In genomic region chr11:118366108-118366507, GRCm38 (mm10) we compare ENCODE assay signal across 12 mouse cellular contexts. TPM values are rescaled to one million over a fixed set of nuclear protein-coding genes. Genes with fewer than 3 reads are reported as not detected.
DNase-seq lines count a peak whose midpoint lies in the region; ATAC-seq lines count a peak whose summit lies in the region.
"Had no signal": no experiment of that assay in that cellular context is flagged by ENCODE, and none has a peak within 500 bp of the region (broad histone marks: within the 10 kb centered on the region; RNA-seq: fewer than 3 reads in every experiment).

No protein-coding gene starts in this region.

- no peak for DNase-seq in heart, adult 8-10 months (ENCODE audit: low spot score)
- DNase-seq in urinary bladder, postnatal 14 days (ENCODE audit: low spot score), result peak; percentile 22
- DNase-seq in urinary bladder, adult 18-20 months (ENCODE audit: low spot score in 2 of 2), result no peak
- DNase-seq in heart, postnatal 4 days, result peak; percentile 13
- DNase-seq in urinary bladder, postnatal 25 days (ENCODE audit: low spot score), result peak; percentile 3
- no peak for DNase-seq in B cell, adult 2 months
- no peak for DNase-seq in frontal cortex, adult 2 months (ENCODE audit: extremely low spot score in 1 of 2, low spot score in 1 of 2)
- DNase-seq: kidney, postnatal 4 days; liver, postnatal 0 days; midbrain, embryonic 14.5 days had no signal

- H3K27ac ChIP-seq in heart, embryonic 13.5 days (replicated peaks), result peak overlapping the region; percentile 67; the same call in 1 of the 2 replicates
- H3K27ac ChIP-seq: neural tube, embryonic 15.5 days had no signal

- 0 out of 2 replicates have a peak, but pooled peaks cover 3% of the 10 kb centered on the region for H3K27me3 ChIP-seq in heart, embryonic 13.5 days (replicated peaks)
- H3K27me3 ChIP-seq: neural tube, embryonic 15.5 days had no signal

- H3K4me1 ChIP-seq in heart, embryonic 13.5 days, result peaks cover 51% of the 10 kb centered on the region

- H3K4me2 ChIP-seq in heart, embryonic 13.5 days, result no peak overlapping the region
- H3K4me2 ChIP-seq: neural tube, embryonic 15.5 days had no signal

- H3K4me3 ChIP-seq in heart, embryonic 13.5 days, result no peak overlapping the region
- H3K4me3 ChIP-seq: neural tube, embryonic 15.5 days had no signal

- ATAC-seq in heart, embryonic 13.5 days (ENCODE audit: extremely low read depth, insufficient number of reproducible peaks, low FRiP score, low TSS enrichment), result no peak
- ATAC-seq: liver, postnatal 0 days had no signal

- H3K9ac ChIP-seq in heart, embryonic 13.5 days, result no peak overlapping the region
- H3K9ac ChIP-seq: liver, postnatal 0 days; neural tube, embryonic 15.5 days had no signal

- H3K36me3 ChIP-seq in heart, embryonic 13.5 days, result no peaks in the 10 kb centered on the region
- H3K36me3 ChIP-seq: neural tube, embryonic 15.5 days had no signal

- WGBS in heart, embryonic 13.5 days, result 32% methylated on average over 3 of the region's 3 CpGs

- no peaks in the 10 kb centered on the region for H3K9me3 ChIP-seq in heart, embryonic 13.5 days
- H3K9me3 ChIP-seq: neural tube, embryonic 15.5 days had no signal

RNA-seq across cellular contexts. Expression of gene Timp2, which starts 10.6 kb away (rescaled TPM):
- 61.0 and 63.6 TPM in 2 replicates for polyA plus RNA-seq in heart, embryonic 13.5 days (2015; fragmentation: Nextera tagmentation; extraction: Ambion mirVana)
- total RNA-seq in heart, adult 8-10 months (2022), result 10 to 100 TPM; 73.9 to 99.6 (median 87.5) TPM
- 100 to 1,000 TPM; 206 to 223 TPM for total RNA-seq in heart, postnatal 4 days (2021)
- polyA plus RNA-seq in frontal cortex, adult 2 months (2012; rRNA removed), result 192 and 218 TPM in 2 replicates

RNA-seq across cellular contexts. Expression of gene Cep295nl, which starts 23.8 kb away (rescaled TPM):
- polyA plus RNA-seq in heart, embryonic 13.5 days (2015; fragmentation: Nextera tagmentation; extraction: Ambion mirVana), result 0.15 and 0.27 TPM in 2 replicates
- total RNA-seq in heart, adult 8-10 months (2022), result 1 to 10 TPM in 1 of 4 experiments, under 1 TPM in 3; 0.82 to 1.0 (median 0.88) TPM
- 1 to 10 TPM; 1.9 to 2.5 TPM for total RNA-seq in heart, postnatal 4 days (2021)
- polyA plus RNA-seq in frontal cortex, adult 2 months (2012; rRNA removed), result 0.52 and 0.76 TPM in 2 replicates

RNA-seq across cellular contexts. Expression of gene Lgals3bp, which starts 35.8 kb away (rescaled TPM):
- 7.3 and 8.8 TPM in 2 replicates for polyA plus RNA-seq in heart, embryonic 13.5 days (2015; fragmentation: Nextera tagmentation; extraction: Ambion mirVana)
- 10 to 100 TPM; 19.7 to 25.8 (median 23.3) TPM for total RNA-seq in heart, adult 8-10 months (2022)
- total RNA-seq in heart, postnatal 4 days (2021), result 10 to 100 TPM; 20.2 to 24.4 TPM
- polyA plus RNA-seq in frontal cortex, adult 2 months (2012; rRNA removed), result 38.5 and 52.4 TPM in 2 replicates

RNA-seq across cellular contexts. Expression of gene Cant1, which starts 52.8 kb away (rescaled TPM):
- polyA plus RNA-seq in heart, embryonic 13.5 days (2015; fragmentation: Nextera tagmentation; extraction: Ambion mirVana), result 18.9 and 19.1 TPM in 2 replicates
- 10 to 100 TPM; 16.4 to 19.2 (median 16.8) TPM for total RNA-seq in heart, adult 8-10 months (2022)
- 10 to 100 TPM; 19.6 to 20.2 TPM for total RNA-seq in heart, postnatal 4 days (2021)
- polyA plus RNA-seq in frontal cortex, adult 2 months (2012; rRNA removed), result 38.3 and 40.2 TPM in 2 replicates

Comparison
In these comparisons a context has a peak if more than half of its experiments do, and no peak if none do; other contexts are left out.
1. DNase-seq: peak in urinary bladder, postnatal 14 days (single experiment), heart, postnatal 4 days (single experiment) and urinary bladder, postnatal 25 days (single experiment); none in heart, adult 8-10 months (single experiment), urinary bladder, adult 18-20 months (0 of 2), B cell, adult 2 months (0 of 2) and frontal cortex, adult 2 months (0 of 2).